Mouse (Mus musculus): ENCODE data around the gene Rfx4. TPM values are rescaled to one million over a fixed set of nuclear protein-coding genes. Genes with fewer than 3 reads are reported as not detected.
A peak's percentile ranks its signal among the peaks of the same experiment; 100 is the strongest.

Gene Rfx4
- polyA plus RNA-seq, 1 experiment from 2014 or later: not detected

GRCm38 (mm10) chr10:84938886-84939285, 183.0 kb downstream of the Rfx4 start:
- no peak overlapping the region for H3K27ac ChIP-seq (ENCODE audit: low read length)
- no peak overlapping the region for H3K9ac ChIP-seq (ENCODE audit: low read depth, low read length)
- H3K9me3 ChIP-seq (replicated peaks; ENCODE audit: control insufficient read depth, low read length): no peaks in the 10 kb centered on the region
- no peak overlapping the region for H3K4me2 ChIP-seq (ENCODE audit: low read depth, low read length)
- no peaks in the 10 kb centered on the region for H3K27me3 ChIP-seq (ENCODE audit: control insufficient read depth, insufficient read depth, low read depth, low read length)
- ATAC-seq (ENCODE audit: low read depth): no peak
- no peaks in the 10 kb centered on the region for H3K36me3 ChIP-seq (ENCODE audit: control insufficient read depth, insufficient read depth)
- H3K4me1 ChIP-seq (ENCODE audit: control insufficient read depth, low read depth, low read length): no peaks in the 10 kb centered on the region
- WGBS (ENCODE audit: insufficient replicate concordance): 82% methylated on average over 5 of the region's 5 CpGs
- H3K4me3 ChIP-seq (ENCODE audit: low read depth, low read length): no peak overlapping the region

GRCm38 (mm10) chr10:84940356-84940755, 184.5 kb downstream of the Rfx4 start:
- no peak for ATAC-seq (ENCODE audit: low read depth)
- Histone ChIP-seq H3K4me2 (ENCODE audit: low read depth, low read length) (no peak overlapping the region), H3K36me3 (ENCODE audit: control insufficient read depth, insufficient read depth) (no peaks in the 10 kb centered on the region), H3K4me3 (ENCODE audit: low read depth, low read length) (no peak overlapping the region), H3K4me1 (ENCODE audit: control insufficient read depth, low read depth, low read length) (no peaks in the 10 kb centered on the region), H3K9ac (ENCODE audit: low read depth, low read length) (no peak overlapping the region), H3K27ac (ENCODE audit: low read length) (no peak overlapping the region), H3K9me3 (replicated peaks; ENCODE audit: control insufficient read depth, low read length) (no peaks in the 10 kb centered on the region), H3K27me3 (ENCODE audit: control insufficient read depth, insufficient read depth, low read depth, low read length) (no peaks in the 10 kb centered on the region)
- WGBS (ENCODE audit: insufficient replicate concordance): 64% methylated on average over 1 of the region's 1 CpGs

- ATAC-seq (ENCODE audit: low read depth): no peak
- no peak overlapping the region for H3K9ac ChIP-seq (ENCODE audit: low read depth, low read length)
- H3K4me2 ChIP-seq (ENCODE audit: low read depth, low read length): no peak overlapping the region
- H3K4me3 ChIP-seq (ENCODE audit: low read depth, low read length): no peak overlapping the region
- H3K4me1 ChIP-seq (ENCODE audit: control insufficient read depth, low read depth, low read length): peaks cover 3% of the 10 kb centered on the region
- WGBS (ENCODE audit: insufficient replicate concordance): 84% methylated on average over 3 of the region's 3 CpGs
- H3K36me3 ChIP-seq (ENCODE audit: control insufficient read depth, insufficient read depth): peaks cover 10% of the 10 kb centered on the region
- no peaks in the 10 kb centered on the region for H3K27me3 ChIP-seq (ENCODE audit: control insufficient read depth, insufficient read depth, low read depth, low read length)
- H3K9me3 ChIP-seq (replicated peaks; ENCODE audit: control insufficient read depth, low read length): no peaks in the 10 kb centered on the region
- no peak overlapping the region for H3K27ac ChIP-seq (ENCODE audit: low read length)
Observed at GRCm38 (mm10) chr10:84945692-84946091, 189.8 kb downstream of the Rfx4 start.

DNA sequence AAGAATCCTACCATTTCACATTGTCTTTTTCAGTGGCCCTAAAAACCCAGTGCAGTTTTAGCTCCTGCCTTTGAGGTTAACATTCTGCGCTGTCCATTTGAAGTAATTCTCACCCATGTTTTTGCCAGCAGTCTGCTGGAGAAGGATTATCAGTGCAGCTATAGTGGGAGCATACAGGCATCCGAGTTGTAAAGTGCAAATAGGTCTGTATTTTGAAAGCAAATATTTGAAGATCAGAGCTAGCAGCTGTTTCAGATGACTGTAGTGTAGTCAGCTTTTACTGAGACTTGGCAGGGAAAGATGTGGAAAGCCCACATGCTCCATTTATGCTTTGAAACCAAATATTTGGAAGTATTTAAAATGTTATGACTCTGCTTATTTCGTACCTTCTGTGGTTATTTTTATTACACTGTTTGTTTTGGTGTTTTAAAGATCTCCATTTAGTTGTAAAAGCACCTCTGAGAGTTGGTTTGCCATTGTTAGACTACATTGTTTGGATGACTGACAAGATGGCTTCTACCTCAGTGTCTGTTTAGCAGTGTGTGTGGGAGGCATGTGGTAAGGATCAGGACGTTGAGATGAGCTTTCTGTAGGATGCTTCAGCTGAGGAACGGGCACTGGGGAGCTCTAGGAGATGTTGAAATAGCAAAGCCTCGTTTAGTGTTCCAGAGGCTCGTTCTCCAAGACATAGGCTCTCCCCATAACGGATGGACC, 193.3 kb downstream of the Rfx4 start:
- peak; percentile 19; the same call in 1 of the 2 replicates for ATAC-seq (ENCODE audit: low read depth)
- H3K4me2 ChIP-seq (ENCODE audit: low read depth, low read length): no peak overlapping the region
- no peak overlapping the region for H3K4me3 ChIP-seq (ENCODE audit: low read depth, low read length)
- H3K36me3 ChIP-seq (ENCODE audit: control insufficient read depth, insufficient read depth): peaks cover 10% of the 10 kb centered on the region
- H3K9ac ChIP-seq (ENCODE audit: low read depth, low read length): no peak overlapping the region
- H3K27ac ChIP-seq (ENCODE audit: low read length): no peak overlapping the region
- H3K4me1 ChIP-seq (ENCODE audit: control insufficient read depth, low read depth, low read length): peaks cover 3% of the 10 kb centered on the region
- no peaks in the 10 kb centered on the region for H3K9me3 ChIP-seq (replicated peaks; ENCODE audit: control insufficient read depth, low read length)
- 65% methylated on average over 8 of the region's 8 CpGs for WGBS (ENCODE audit: insufficient replicate concordance)
- H3K27me3 ChIP-seq (ENCODE audit: control insufficient read depth, insufficient read depth, low read depth, low read length): no peaks in the 10 kb centered on the region

GRCm38 (mm10) chr10:84949684-84950010, 193.8 kb downstream of the Rfx4 start:
- no peak overlapping the region for H3K4me2 ChIP-seq (ENCODE audit: low read depth, low read length)
- no peak overlapping the region for H3K4me3 ChIP-seq (ENCODE audit: low read depth, low read length)
- no peak overlapping the region for H3K27ac ChIP-seq (ENCODE audit: low read length)
- H3K36me3 ChIP-seq (ENCODE audit: control insufficient read depth, insufficient read depth): peaks cover 10% of the 10 kb centered on the region
- WGBS (ENCODE audit: insufficient replicate concordance): 68% methylated on average over 3 of the region's 3 CpGs
- H3K9ac ChIP-seq (ENCODE audit: low read depth, low read length): no peak overlapping the region
- H3K27me3 ChIP-seq (ENCODE audit: control insufficient read depth, insufficient read depth, low read depth, low read length): no peaks in the 10 kb centered on the region
- no peaks in the 10 kb centered on the region for H3K9me3 ChIP-seq (replicated peaks; ENCODE audit: control insufficient read depth, low read length)
- peaks cover 3% of the 10 kb centered on the region for H3K4me1 ChIP-seq (ENCODE audit: control insufficient read depth, low read depth, low read length)
- ATAC-seq (ENCODE audit: low read depth): no peak

DNA sequence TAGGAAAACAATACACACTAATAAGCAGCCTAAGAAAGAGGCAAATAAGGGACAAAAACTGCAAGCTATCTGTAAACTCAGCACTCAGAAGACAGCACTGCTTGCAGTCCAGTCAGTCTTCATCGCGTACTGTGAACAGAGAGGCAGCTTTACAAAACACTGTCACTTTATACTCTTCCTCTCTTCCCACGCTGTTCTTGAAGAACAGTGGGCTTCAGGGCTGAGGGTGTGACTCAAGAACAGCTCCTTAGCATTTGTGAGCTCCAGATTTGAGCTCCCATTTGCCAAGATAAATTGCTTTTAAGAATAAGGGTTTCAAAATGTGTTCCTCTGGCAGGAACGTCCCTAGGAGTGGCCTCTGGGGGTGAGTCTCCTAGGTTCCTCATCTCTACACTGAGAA, 194.5 kb downstream of the Rfx4 start:
- Histone ChIP-seq H3K4me3 (ENCODE audit: low read depth, low read length) (no peak overlapping the region), H3K27ac (ENCODE audit: low read length) (no peak overlapping the region), H3K36me3 (ENCODE audit: control insufficient read depth, insufficient read depth) (peaks cover 10% of the 10 kb centered on the region), H3K27me3 (ENCODE audit: control insufficient read depth, insufficient read depth, low read depth, low read length) (no peaks in the 10 kb centered on the region), H3K9me3 (replicated peaks; ENCODE audit: control insufficient read depth, low read length) (no peaks in the 10 kb centered on the region), H3K9ac (ENCODE audit: low read depth, low read length) (no peak overlapping the region), H3K4me2 (ENCODE audit: low read depth, low read length) (no peak overlapping the region), H3K4me1 (ENCODE audit: control insufficient read depth, low read depth, low read length) (peaks cover 6% of the 10 kb centered on the region)
- no peak for ATAC-seq (ENCODE audit: low read depth)
- WGBS (ENCODE audit: insufficient replicate concordance): 60% methylated on average over 4 of the region's 4 CpGs

GRCm38 (mm10) chr10:84954236-84954635, 198.4 kb downstream of the Rfx4 start:
- Histone ChIP-seq H3K27ac (ENCODE audit: low read length) (no peak overlapping the region), H3K36me3 (ENCODE audit: control insufficient read depth, insufficient read depth) (no peaks in the 10 kb centered on the region), H3K9me3 (replicated peaks; ENCODE audit: control insufficient read depth, low read length) (no peaks in the 10 kb centered on the region), H3K9ac (ENCODE audit: low read depth, low read length) (no peak overlapping the region), H3K4me2 (ENCODE audit: low read depth, low read length) (no peak overlapping the region), H3K4me3 (ENCODE audit: low read depth, low read length) (no peak overlapping the region), H3K27me3 (ENCODE audit: control insufficient read depth, insufficient read depth, low read depth, low read length) (no peaks in the 10 kb centered on the region), H3K4me1 (ENCODE audit: control insufficient read depth, low read depth, low read length) (peaks cover 11% of the 10 kb centered on the region)
- ATAC-seq (ENCODE audit: low read depth): no peak
- WGBS (ENCODE audit: insufficient replicate concordance): 82% methylated on average over 10 of the region's 10 CpGs

Other genes starting within 250 kb of the Rfx4 start
- 5.1 and 7.4 TPM in 2 replicates for gene Ckap4, start 222.0 kb upstream of the Rfx4 start, polyA plus RNA-seq (2015; fragmentation: Nextera tagmentation; extraction: Ambion mirVana)
- gene Tcp11l2, start 179.4 kb upstream of the Rfx4 start, polyA plus RNA-seq (2015; fragmentation: Nextera tagmentation; extraction: Ambion mirVana): 78.9 and 85.6 TPM in 2 replicates
- gene Polr3b, start 133.8 kb upstream of the Rfx4 start, polyA plus RNA-seq (2015; fragmentation: Nextera tagmentation; extraction: Ambion mirVana): 4.9 and 5.8 TPM in 2 replicates
- 3.0 and 3.2 TPM in 2 replicates for gene Ric8b, start 161.6 kb downstream of the Rfx4 start, polyA plus RNA-seq (2015; fragmentation: Nextera tagmentation; extraction: Ambion mirVana)

All from liver, embryonic 16.5 days (tissue).